Mouse (Mus musculus): ENCODE measurements around the gene Atp6v1d.

DNA sequence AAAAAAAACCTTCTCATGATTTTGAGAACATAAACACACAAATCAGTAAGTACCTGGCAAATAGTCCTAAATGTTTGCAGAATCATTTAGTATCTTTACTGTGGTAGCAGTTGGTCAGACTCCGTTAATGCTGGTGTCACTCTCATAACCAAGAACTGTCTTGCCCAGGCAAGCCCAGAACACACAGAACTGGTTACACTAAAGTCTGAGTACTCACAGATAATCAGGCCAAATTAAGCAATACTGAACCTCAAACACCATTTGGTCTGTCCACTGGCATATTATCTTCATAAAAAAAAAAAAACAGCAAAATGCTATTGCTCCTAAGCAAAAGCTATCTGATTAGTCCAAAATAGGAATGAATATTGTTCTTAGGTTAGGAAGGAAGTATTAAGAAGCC lies 19.0 kb downstream of the Atp6v1d start:
- TF ChIP-seq CTCF (IDR thresholded peaks at IDR 0.05; ENCODE audit: low read depth) (no peak), EP300 (optimal IDR thresholded peaks at IDR 0.05) (no peak)
